ENCODE assay signal across 18 mouse cellular contexts in genomic region chr11:95214305-95214704, GRCm38 (mm10). TPM values are rescaled to one million over a fixed set of nuclear protein-coding genes. Genes with fewer than 3 reads are reported as not detected.
DNase-seq lines count a peak whose midpoint lies in the region; ATAC-seq and TF ChIP-seq lines count a peak whose summit lies in the region.
"Had no signal": no experiment of that assay in that cellular context is flagged by ENCODE, and none has a peak within 500 bp of the region (broad histone marks: within the 10 kb centered on the region; RNA-seq: fewer than 3 reads in every experiment).

No protein-coding gene starts in this region.

- H3K27me3 ChIP-seq in lung, embryonic 14.5 days (ENCODE audit: insufficient read depth, low read length) = no peaks in the 10 kb centered on the region
- peaks cover 97% of the 10 kb centered on the region for H3K27me3 ChIP-seq in limb, embryonic 10.5 days (ENCODE audit: low read depth, poor library complexity, severe bottlenecking)
- no peaks in the 10 kb centered on the region for H3K27me3 ChIP-seq in stomach, postnatal 0 days (ENCODE audit: control insufficient read depth, insufficient read depth, low read length)

- 0 out of 2 replicates have a peak, but pooled peaks have one; percentile 14 for TF ChIP-seq CTCF in lung, embryonic 14.5 days (IDR thresholded peaks at IDR 0.05; ENCODE audit: low read depth)
- peak; percentile 14; the same call in 1 of the 2 replicates for TF ChIP-seq CTCF in stomach, postnatal 0 days (IDR thresholded peaks at IDR 0.05; ENCODE audit: low read depth)

- no peak overlapping the region for H3K4me2 ChIP-seq in lung, embryonic 14.5 days
- H3K4me2 ChIP-seq in stomach, postnatal 0 days (replicated peaks; ENCODE audit: low read depth) = no peak overlapping the region
- H3K4me2 ChIP-seq: heart, embryonic 13.5 days had no signal

- peak overlapping the region; percentile 18; the same call in 1 of the 2 replicates for H3K27ac ChIP-seq in lung, embryonic 14.5 days (ENCODE audit: low read depth)
- H3K27ac ChIP-seq in limb, embryonic 10.5 days = 0 out of 2 replicates have a peak overlapping the region, but pooled peaks have one; percentile 22
- H3K27ac ChIP-seq in stomach, postnatal 0 days (replicated peaks) = no peak overlapping the region
- H3K27ac ChIP-seq: heart, embryonic 13.5 days had no signal

- no peak overlapping the region for H3K4me3 ChIP-seq in lung, embryonic 14.5 days (ENCODE audit: low read depth, low read length)
- H3K4me3 ChIP-seq in limb, embryonic 10.5 days = no peak overlapping the region
- no peak overlapping the region for H3K4me3 ChIP-seq in stomach, postnatal 0 days (ENCODE audit: low read depth, low read length)
- H3K4me3 ChIP-seq: heart, embryonic 13.5 days had no signal

- peaks cover 15% of the 10 kb centered on the region; the same call in 1 of the 2 replicates for H3K4me1 ChIP-seq in lung, embryonic 14.5 days (ENCODE audit: insufficient read depth)
- peaks cover 44% of the 10 kb centered on the region for H3K4me1 ChIP-seq in limb, embryonic 10.5 days
- H3K4me1 ChIP-seq in stomach, postnatal 0 days (replicated peaks; ENCODE audit: control insufficient read depth, insufficient read depth) = no peaks in the 10 kb centered on the region

- H3K36me3 ChIP-seq in lung, embryonic 14.5 days (ENCODE audit: insufficient read depth) = no peaks in the 10 kb centered on the region
- H3K36me3 ChIP-seq in limb, embryonic 10.5 days = no peaks in the 10 kb centered on the region
- no peaks in the 10 kb centered on the region for H3K36me3 ChIP-seq in stomach, postnatal 0 days (ENCODE audit: control insufficient read depth, insufficient read depth, low read length)
- H3K36me3 ChIP-seq: heart, embryonic 13.5 days had no signal

- TF ChIP-seq EP300 in stomach, postnatal 0 days (optimal IDR thresholded peaks at IDR 0.05) = no peak

- H3K9me3 ChIP-seq in lung, embryonic 14.5 days (ENCODE audit: low read depth, low read length) = no peaks in the 10 kb centered on the region
- no peaks in the 10 kb centered on the region for H3K9me3 ChIP-seq in limb, embryonic 10.5 days (replicated peaks)
- H3K9me3 ChIP-seq in stomach, postnatal 0 days (ENCODE audit: control insufficient read depth, low read length) = no peaks in the 10 kb centered on the region
- H3K9me3 ChIP-seq: heart, embryonic 13.5 days had no signal

- peak; percentile 40 for DNase-seq in embryo, embryonic 10.5 days (ENCODE audit: low spot score)
- no peak for DNase-seq in embryo, embryonic 9.5 days (ENCODE audit: extremely low spot score)
- peak; percentile 59 for DNase-seq in lung, embryonic 14.5 days
- DNase-seq in lung, postnatal 25 days (ENCODE audit: low spot score) = no peak
- DNase-seq in limb, embryonic 10.5 days (ENCODE audit: low spot score) = peak; percentile 54
- no peak for DNase-seq in stomach, postnatal 0 days (ENCODE audit: low spot score)
- no peak for DNase-seq in thymus, postnatal 10 days (ENCODE audit: low spot score in 2 of 2)
- DNase-seq in adrenal gland, adult 2 months = no peak
- DNase-seq: cerebellum, postnatal 25 days; gastrocnemius, postnatal 25 days; liver; lung, adult 2 months; midbrain, embryonic 14.5 days; right cerebral cortex, postnatal 4 days; thymus, postnatal 25 days had no signal

- 11% methylated on average over 5 of the region's 5 CpGs for WGBS in lung, embryonic 14.5 days
- WGBS in limb, embryonic 10.5 days = 0% methylated on average over 5 of the region's 5 CpGs
- WGBS in stomach, postnatal 0 days = 18% methylated on average over 5 of the region's 5 CpGs

- H3K9ac ChIP-seq in lung, embryonic 14.5 days = no peak overlapping the region
- no peak overlapping the region for H3K9ac ChIP-seq in stomach, postnatal 0 days (ENCODE audit: low read length)
- H3K9ac ChIP-seq: heart, embryonic 13.5 days had no signal

- peak; percentile 41 for ATAC-seq in lung, embryonic 14.5 days (ENCODE audit: insufficient read depth)
- ATAC-seq in stomach, postnatal 0 days (ENCODE audit: low FRiP score, low TSS enrichment) = peak; percentile 19; the same call in 1 of the 2 replicates
- ATAC-seq: activated CD4-positive, CD25-positive, alpha-beta regulatory T cell, adult 4 months had no signal

RNA-seq across cellular contexts. Expression of gene Tac4, which starts 47.0 kb away (rescaled TPM):
- polyA plus RNA-seq in lung, embryonic 14.5 days (2014; fragmentation: Nextera tagmentation; extraction: Ambion mirVana) = not detected in 2 replicates
- polyA plus RNA-seq in limb, embryonic 10.5 days (2016; fragmentation: Nextera tagmentation; extraction: Ambion mirVana) = not detected in 2 replicates
- polyA plus RNA-seq in stomach, postnatal 0 days (2015; fragmentation: Nextera tagmentation; extraction: Ambion mirVana) = 0.25 and 0.29 TPM in 2 replicates
- total RNA-seq in adrenal gland, adult 2 months (2021) = not detected
- polyA plus RNA-seq in adrenal gland, adult 2 months (2012; rRNA removed) = not detected in 2 replicates
- total RNA-seq: hematopoietic stem cell, adult 5-6 weeks had no signal
- polyA plus RNA-seq: activated CD4-positive, CD25-positive, alpha-beta regulatory T cell, adult 4 months; heart, embryonic 13.5 days; midbrain, embryonic 14.5 days had no signal

Comparison
In these comparisons a context has a peak if more than half of its experiments do, and no peak if none do; other contexts are left out.
1. DNase-seq: peak in embryo, embryonic 10.5 days (single experiment), lung, embryonic 14.5 days (single experiment) and limb, embryonic 10.5 days (single experiment); none in embryo, embryonic 9.5 days (single experiment), lung, postnatal 25 days (single experiment), stomach, postnatal 0 days (single experiment), thymus, postnatal 10 days (0 of 2) and adrenal gland, adult 2 months (single experiment).